Mouse (Mus musculus) 3134 (cell line): ENCODE measurements around the gene Stac3.

Experiments used
- DNase-seq: peaks from one replicate; pipeline ENCODE4 v3.0.0-alpha.2; 2011; ENCODE audit warnings: low spot score; ENCODE audit not compliant: insufficient read length; ENCODE audit errors: extremely low read depth

Stac3 gene

GRCm38 (mm10) chr10:127500894-127501893 lies at the start of gene Stac3:
TSS of gene Stac3 (plus strand) at chr10:127501686.
- DNase-seq, result no peak

GRCm38 (mm10) chr10:127453701-127454100 lies 47.8 kb upstream of the Stac3 start:
- DNase-seq, result no peak

- DNase-seq, result no peak
Observed at GRCm38 (mm10) chr10:127462411-127463096, 38.9 kb upstream of the Stac3 start.

DNA sequence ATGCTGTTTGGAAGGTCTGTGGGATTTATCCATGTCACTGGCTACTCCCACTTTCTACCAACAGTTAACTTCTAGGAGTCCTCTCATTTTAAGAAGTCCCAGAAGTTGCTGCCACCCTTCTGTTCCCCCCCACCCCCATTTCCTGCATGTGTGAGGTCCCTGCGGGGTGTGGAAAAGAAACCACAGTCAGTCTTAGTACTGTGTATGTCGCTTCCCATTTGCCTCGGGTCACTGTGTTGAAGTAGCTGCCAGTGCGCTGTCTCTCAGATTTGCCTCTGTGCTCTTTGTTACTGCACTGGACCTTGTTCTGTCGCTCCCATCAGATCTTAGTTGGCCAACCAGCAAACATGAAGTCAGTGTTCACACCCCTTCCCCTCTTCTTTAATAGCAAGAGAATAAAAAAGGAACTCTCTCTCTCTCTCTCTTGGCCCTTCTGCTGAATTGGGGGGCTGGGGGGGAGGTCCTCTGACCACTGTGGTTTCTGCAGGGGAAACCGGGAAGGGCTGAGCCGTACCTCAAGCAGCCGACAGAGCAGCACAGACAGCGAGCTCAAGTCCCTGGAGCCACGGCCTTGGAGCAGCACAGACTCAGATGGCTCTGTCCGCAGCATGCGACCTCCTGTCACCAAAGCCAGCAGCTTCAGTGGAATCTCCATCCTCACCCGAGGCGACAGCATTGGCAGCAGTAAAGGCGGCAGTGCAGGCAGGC lies 30.1 kb upstream of the Stac3 start:
- no peak for DNase-seq

DNA sequence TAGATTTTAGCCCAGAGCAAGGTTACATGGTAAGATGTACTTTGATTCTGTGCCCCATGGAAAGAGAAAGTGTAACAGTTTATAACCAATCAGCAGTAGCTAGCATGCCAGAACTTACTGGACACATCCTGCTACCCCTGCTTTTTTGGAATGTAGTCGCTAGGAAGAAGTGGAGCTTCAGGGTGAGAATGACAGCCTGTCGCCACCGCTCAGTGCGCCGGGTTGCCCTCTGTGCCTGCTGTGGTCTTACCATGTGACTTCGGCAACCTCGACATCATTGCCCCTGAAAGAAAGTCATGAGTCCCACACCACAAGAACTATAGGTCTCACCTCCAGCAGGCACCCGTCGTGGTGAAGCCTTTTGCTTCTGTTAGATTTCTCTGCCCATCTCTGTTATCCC lies 28.8 kb upstream of the Stac3 start:
- DNase-seq, result no peak

DNA sequence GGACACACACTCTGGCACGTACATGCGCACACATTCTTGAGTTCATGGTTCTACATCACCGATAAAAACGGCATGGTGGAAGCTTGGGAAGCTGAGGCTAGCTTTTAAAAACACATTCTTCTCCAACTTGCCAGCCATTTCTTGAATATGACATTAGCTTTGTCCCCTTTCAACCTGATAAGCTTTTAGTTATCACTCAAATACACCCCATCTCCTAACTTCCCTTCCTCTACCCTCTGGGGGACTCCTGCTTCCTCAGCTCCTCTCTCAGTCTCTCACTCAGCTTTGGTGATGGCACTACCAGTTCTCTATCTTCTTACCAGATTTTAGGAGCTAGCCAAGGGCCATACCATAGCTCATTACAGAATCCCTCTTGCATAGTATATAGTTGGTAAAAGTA lies 26.3 kb upstream of the Stac3 start:
- no peak for DNase-seq

GRCm38 (mm10) chr10:127476541-127476940 lies 24.9 kb upstream of the Stac3 start:
- no peak for DNase-seq

DNA sequence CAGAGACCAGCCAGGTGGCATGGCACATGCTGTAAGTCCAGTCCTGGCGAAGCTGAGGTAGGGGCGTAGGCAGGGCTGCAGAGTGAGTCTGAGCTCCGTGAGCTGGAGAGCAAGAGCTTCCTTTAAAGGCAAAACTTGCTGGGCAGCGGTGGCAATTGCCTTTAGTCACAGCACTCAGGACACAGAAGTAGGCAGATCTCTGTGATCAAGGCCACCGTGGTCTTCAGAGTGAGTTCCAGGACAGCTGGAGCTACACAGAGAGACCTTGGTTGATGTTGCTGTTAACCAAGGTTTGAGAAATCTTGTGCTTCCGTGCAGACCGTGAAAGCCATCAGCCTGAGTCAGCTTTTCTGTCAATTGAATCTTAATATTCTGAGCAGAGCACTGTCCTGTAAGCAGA lies 24.2 kb upstream of the Stac3 start:
- no peak for DNase-seq

DNA sequence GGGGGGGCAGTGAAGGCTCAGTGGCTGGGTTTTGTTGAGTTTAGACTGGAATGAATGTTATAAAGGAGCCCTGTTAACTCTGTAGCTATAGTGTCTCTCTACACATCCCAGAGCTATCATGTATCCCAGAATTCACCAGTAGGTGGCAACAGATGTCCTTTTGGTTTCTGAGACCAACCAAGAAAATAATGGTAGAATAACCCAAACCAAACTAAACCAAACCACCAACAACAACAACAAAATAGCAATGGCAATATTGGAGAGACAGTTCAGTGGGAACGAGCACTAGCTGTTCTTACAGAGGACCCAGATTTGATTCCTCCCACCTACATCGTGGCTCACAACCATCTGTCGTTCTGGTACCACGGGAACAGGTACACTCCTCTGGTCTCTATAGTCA lies 22.4 kb upstream of the Stac3 start:
- DNase-seq, result no peak

- DNase-seq, result peak; percentile 81
Observed at GRCm38 (mm10) chr10:127480833-127481813, 20.4 kb upstream of the Stac3 start.

DNA sequence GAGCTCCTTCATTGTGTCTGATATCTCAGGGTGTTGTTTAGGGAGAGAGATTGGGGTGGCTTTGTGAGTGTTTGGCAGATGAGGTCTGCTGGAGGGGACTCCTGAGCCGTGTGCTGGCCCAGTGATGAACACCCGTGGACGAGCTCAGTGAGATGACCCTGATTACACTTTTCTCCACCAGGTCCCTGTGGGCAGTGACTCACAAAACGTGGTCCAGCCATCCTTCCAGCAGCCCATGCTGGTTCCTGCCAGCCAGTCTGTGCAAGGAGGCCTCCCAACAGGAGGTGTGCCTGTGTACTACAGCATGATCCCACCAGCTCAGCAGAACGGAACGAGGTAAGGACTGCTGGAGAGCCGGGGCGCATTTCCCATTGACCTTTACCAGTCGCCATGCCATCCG lies 16.3 kb upstream of the Stac3 start:
- DNase-seq, result no peak

- no peak for DNase-seq
Observed at GRCm38 (mm10) chr10:127488856-127489255, 12.6 kb upstream of the Stac3 start.

DNA sequence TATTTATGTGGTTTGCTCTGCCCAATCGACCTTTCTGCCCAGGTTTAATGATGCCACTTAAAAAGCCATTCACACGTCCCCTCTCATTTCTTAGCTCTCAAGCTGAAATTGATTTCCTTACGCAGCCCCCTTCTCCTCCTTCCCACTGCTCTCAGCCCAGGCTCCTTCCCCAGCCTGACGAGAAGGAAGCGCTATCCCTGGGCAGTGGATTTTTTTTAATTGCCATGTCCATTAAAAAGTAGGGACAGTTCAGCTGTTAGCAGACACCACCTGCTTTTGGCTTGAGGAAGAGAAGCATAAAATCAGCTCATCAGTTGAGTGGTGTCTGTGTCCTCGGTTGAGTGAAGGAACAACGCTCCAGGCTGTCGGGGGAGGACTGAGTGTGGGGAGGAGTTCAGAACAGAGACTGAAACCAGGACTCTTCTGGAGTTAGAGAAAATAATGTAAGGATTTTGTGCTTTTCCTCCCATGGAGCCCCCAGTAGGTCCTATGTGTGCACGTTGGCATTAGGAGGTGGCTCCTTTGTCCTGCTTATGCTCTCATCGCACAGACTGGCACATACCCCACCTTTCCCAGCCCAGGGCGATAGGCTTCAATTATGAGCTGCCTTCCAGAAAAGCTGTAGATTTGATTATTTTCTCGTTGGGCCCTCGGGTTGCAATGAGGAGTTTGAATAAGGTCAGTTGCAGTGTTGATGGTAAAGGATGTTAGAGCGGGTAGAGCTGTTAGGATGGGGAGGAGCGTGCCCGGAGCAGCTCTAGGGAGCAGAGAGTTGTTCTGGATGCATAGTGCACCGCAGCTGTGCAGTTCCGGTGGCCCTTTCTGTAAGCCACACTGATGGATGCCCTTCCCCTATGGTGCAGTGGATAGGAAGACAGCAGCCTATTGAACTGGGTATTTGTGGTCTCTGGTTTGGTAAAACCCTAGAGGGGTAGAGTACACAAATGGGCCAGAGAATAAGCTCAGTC lies 11.0 kb upstream of the Stac3 start:
- DNase-seq, result no peak

GRCm38 (mm10) chr10:127491128-127491512 lies 10.4 kb upstream of the Stac3 start:
- no peak for DNase-seq

- no peak for DNase-seq
Observed at GRCm38 (mm10) chr10:127492118-127492517, 9.4 kb upstream of the Stac3 start.

DNA sequence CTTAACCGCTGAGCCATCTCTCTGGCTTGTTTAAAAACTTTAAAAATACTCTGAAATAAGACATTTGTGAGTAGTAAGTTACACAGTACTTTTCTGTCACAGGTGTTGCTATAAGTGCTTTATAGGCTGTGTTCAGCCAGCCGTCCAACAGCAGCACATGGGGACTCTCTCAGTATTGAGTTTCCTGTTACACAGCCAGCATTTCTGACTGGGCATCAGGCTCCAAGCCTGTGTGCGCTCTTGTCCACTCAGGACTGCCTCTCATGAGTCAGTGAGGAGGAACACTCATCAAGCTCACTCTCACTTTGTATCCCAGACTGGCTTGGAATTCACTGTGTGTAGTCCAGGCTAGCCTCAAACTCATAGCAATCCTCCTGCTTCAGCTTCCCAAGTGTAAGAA lies 5.3 kb upstream of the Stac3 start:
- no peak for DNase-seq

DNA sequence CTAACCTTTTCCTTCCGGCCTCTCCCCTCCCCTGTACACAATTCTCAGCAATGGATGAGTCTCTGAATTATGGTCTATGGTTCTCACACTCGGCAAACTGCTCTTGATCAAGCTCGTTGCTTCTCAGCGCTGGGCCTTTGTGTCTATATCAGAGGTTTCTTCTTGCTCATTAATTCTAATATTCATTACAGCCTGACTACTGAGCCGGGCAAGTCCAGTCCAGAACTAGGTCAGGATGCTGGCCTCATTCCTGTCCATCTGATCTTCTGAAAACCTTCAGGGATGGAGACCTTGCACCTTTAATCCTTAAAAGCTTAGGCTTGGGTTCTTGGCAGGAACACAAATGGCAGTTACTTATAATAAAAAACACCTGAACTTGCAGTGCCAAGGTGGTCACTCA lies 2.0 kb upstream of the Stac3 start:
- DNase-seq, result no peak

DNA sequence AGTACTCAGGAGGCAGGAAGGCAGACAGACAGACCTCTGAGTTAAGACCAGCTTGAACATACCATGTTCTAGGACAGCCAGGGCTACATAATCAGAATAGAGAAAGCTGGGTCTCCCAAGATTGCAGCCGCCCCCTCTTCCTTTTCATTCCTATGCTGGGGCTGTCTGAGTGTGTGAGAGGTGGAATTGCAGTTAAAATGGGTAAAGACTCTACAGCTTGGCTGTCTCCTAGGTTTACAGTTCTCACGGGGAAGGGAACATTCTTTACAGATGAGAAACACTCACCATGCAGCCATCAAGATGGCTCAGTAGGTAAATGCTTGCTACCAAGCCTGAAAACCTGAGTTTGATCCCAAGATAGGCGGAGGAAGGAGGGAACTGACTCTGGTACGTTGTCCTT lies 1.4 kb upstream of the Stac3 start:
- DNase-seq, result no peak

DNA sequence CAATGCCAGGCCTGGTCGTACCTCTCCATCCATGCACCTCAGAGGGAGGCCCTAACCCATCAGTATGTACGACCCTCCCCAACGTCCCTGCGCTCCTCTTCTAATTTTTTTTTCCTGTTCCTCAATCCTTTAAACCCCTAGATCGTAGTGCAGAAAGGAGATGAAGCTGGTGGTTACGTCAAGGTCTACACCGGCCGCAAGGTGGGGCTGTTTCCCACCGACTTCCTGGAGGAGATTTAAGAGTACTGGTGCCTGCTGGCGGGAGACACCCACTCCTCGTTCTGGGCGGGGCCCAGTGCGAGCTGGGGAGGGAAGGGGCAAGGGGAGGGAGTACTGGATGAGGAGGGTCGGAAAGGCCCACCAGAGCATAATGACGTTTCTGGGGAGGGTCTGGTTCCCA lies 6.8 kb downstream of the Stac3 start:
- peak; percentile 59 for DNase-seq
